Mouse (Mus musculus): ENCODE data around the gene Cyp2d9. TPM values are rescaled to one million over a fixed set of nuclear protein-coding genes. Genes with fewer than 3 reads are reported as not detected.
"Not testable (repeated sequence)": the region's sequence is repeated elsewhere in the genome, so short reads cannot be mapped to it uniquely, and the experiment has no call there.

Cyp2d9 gene
- polyA plus RNA-seq, 1 experiment from 2014 or later = 0.31 TPM

GRCm38 (mm10) chr15:82435606-82436005 lies 2.4 kb downstream of the Cyp2d9 start:
- no peaks in the 10 kb centered on the region for H3K4me1 ChIP-seq (ENCODE audit: control insufficient read depth, insufficient read depth, low read length)
- H3K9me3 ChIP-seq (ENCODE audit: control insufficient read depth, low read length) = peaks cover 6% of the 10 kb centered on the region
- H3K27ac ChIP-seq (ENCODE audit: low read length) = no peak overlapping the region
- H3K4me3 ChIP-seq (ENCODE audit: low read length) = no peak overlapping the region
- no peak for ATAC-seq
- H3K27me3 ChIP-seq (replicated peaks; ENCODE audit: control insufficient read depth, insufficient read depth, low read length) = no peaks in the 10 kb centered on the region
- H3K9ac ChIP-seq (ENCODE audit: low read depth, low read length) = no peak overlapping the region
- H3K36me3 ChIP-seq (ENCODE audit: control insufficient read depth, insufficient read depth, low read length) = no peaks in the 10 kb centered on the region
- WGBS = 88% methylated on average over 2 of the region's 2 CpGs
- no peak overlapping the region for H3K4me2 ChIP-seq (ENCODE audit: low read depth, low read length)

- ATAC-seq = no peak
These were observed 4.9 kb downstream of the Cyp2d9 start for GRCm38 (mm10) chr15:82437975-82438617.

GRCm38 (mm10) chr15:82443658-82444057 lies 10.4 kb downstream of the Cyp2d9 start:
- H3K27ac ChIP-seq (ENCODE audit: low read length) = no peak overlapping the region
- ATAC-seq = no peak
- 87% methylated on average over 3 of the region's 3 CpGs for WGBS

More at GRCm38 (mm10) chr15:82437975-82438617, 4.9 kb downstream of the Cyp2d9 start:
- peaks cover 6% of the 10 kb centered on the region; the same call in 1 of the 2 replicates for H3K9me3 ChIP-seq (ENCODE audit: control insufficient read depth, low read length)
- H3K4me1 ChIP-seq (ENCODE audit: control insufficient read depth, insufficient read depth, low read length) = no peaks in the 10 kb centered on the region
- no peak overlapping the region for H3K27ac ChIP-seq (ENCODE audit: low read length)
- H3K4me2 ChIP-seq (ENCODE audit: low read depth, low read length) = no peak overlapping the region
- WGBS = 57% methylated on average over 5 of the region's 5 CpGs
- H3K4me3 ChIP-seq (ENCODE audit: low read length) = no peak overlapping the region
- no peak overlapping the region for H3K9ac ChIP-seq (ENCODE audit: low read depth, low read length)
- H3K36me3 ChIP-seq (ENCODE audit: control insufficient read depth, insufficient read depth, low read length) = no peaks in the 10 kb centered on the region
- no peaks in the 10 kb centered on the region for H3K27me3 ChIP-seq (replicated peaks; ENCODE audit: control insufficient read depth, insufficient read depth, low read length)

GRCm38 (mm10) chr15:82445196-82445595 lies 12.0 kb downstream of the Cyp2d9 start:
- H3K27ac ChIP-seq (ENCODE audit: low read length) = no peak overlapping the region
- no peaks in the 10 kb centered on the region for H3K9me3 ChIP-seq (ENCODE audit: control insufficient read depth, low read length)
- no peak overlapping the region for H3K4me2 ChIP-seq (ENCODE audit: low read depth, low read length)
- no peaks in the 10 kb centered on the region for H3K4me1 ChIP-seq (ENCODE audit: control insufficient read depth, insufficient read depth, low read length)
- no peak for ATAC-seq
- H3K4me3 ChIP-seq (ENCODE audit: low read length) = no peak overlapping the region
- 89% methylated on average over 8 of the region's 8 CpGs for WGBS
- no peaks in the 10 kb centered on the region for H3K27me3 ChIP-seq (replicated peaks; ENCODE audit: control insufficient read depth, insufficient read depth, low read length)
- H3K36me3 ChIP-seq (ENCODE audit: control insufficient read depth, insufficient read depth, low read length) = no peaks in the 10 kb centered on the region
- no peak overlapping the region for H3K9ac ChIP-seq (ENCODE audit: low read depth, low read length)

More at GRCm38 (mm10) chr15:82443658-82444057, 10.4 kb downstream of the Cyp2d9 start:
- Histone ChIP-seq H3K9ac (ENCODE audit: low read depth, low read length) (no peak overlapping the region), H3K27me3 (replicated peaks; ENCODE audit: control insufficient read depth, insufficient read depth, low read length) (no peaks in the 10 kb centered on the region), H3K4me2 (ENCODE audit: low read depth, low read length) (no peak overlapping the region), H3K4me3 (ENCODE audit: low read length) (no peak overlapping the region), H3K4me1 (ENCODE audit: control insufficient read depth, insufficient read depth, low read length) (no peaks in the 10 kb centered on the region), H3K9me3 (ENCODE audit: control insufficient read depth, low read length) (no peaks in the 10 kb centered on the region), H3K36me3 (ENCODE audit: control insufficient read depth, insufficient read depth, low read length) (no peaks in the 10 kb centered on the region)

- not testable (repeated sequence) for H3K27ac ChIP-seq (ENCODE audit: low read length); H3K9ac ChIP-seq (ENCODE audit: low read depth, low read length); H3K36me3 ChIP-seq (ENCODE audit: control insufficient read depth, insufficient read depth, low read length); H3K4me2 ChIP-seq (ENCODE audit: low read depth, low read length); H3K4me1 ChIP-seq (ENCODE audit: control insufficient read depth, insufficient read depth, low read length); H3K4me3 ChIP-seq (ENCODE audit: low read length); H3K9me3 ChIP-seq (ENCODE audit: control insufficient read depth, low read length); H3K27me3 ChIP-seq (replicated peaks; ENCODE audit: control insufficient read depth, insufficient read depth, low read length)
- peak; percentile 70; the same call in 1 of the 2 replicates for ATAC-seq
- WGBS = 59% methylated on average over 2 of the region's 2 CpGs
These were observed 16.8 kb downstream of the Cyp2d9 start for GRCm38 (mm10) chr15:82450045-82450444.

GRCm38 (mm10) chr15:82452133-82452532 lies 18.9 kb downstream of the Cyp2d9 start:
- not testable (repeated sequence) for H3K36me3 ChIP-seq (ENCODE audit: control insufficient read depth, insufficient read depth, low read length); ATAC-seq; H3K27ac ChIP-seq (ENCODE audit: low read length); H3K9ac ChIP-seq (ENCODE audit: low read depth, low read length); H3K9me3 ChIP-seq (ENCODE audit: control insufficient read depth, low read length); H3K27me3 ChIP-seq (replicated peaks; ENCODE audit: control insufficient read depth, insufficient read depth, low read length); H3K4me3 ChIP-seq (ENCODE audit: low read length); H3K4me1 ChIP-seq (ENCODE audit: control insufficient read depth, insufficient read depth, low read length); H3K4me2 ChIP-seq (ENCODE audit: low read depth, low read length)
- WGBS = 77% methylated on average over 1 of the region's 1 CpGs

- not testable (repeated sequence) for H3K9me3 ChIP-seq (ENCODE audit: control insufficient read depth, low read length); H3K27ac ChIP-seq (ENCODE audit: low read length); ATAC-seq; H3K4me3 ChIP-seq (ENCODE audit: low read length); H3K4me1 ChIP-seq (ENCODE audit: control insufficient read depth, insufficient read depth, low read length); H3K4me2 ChIP-seq (ENCODE audit: low read depth, low read length); H3K27me3 ChIP-seq (replicated peaks; ENCODE audit: control insufficient read depth, insufficient read depth, low read length); H3K9ac ChIP-seq (ENCODE audit: low read depth, low read length); H3K36me3 ChIP-seq (ENCODE audit: control insufficient read depth, insufficient read depth, low read length)
- WGBS = 83% methylated on average over 6 of the region's 6 CpGs
These were observed 20.3 kb downstream of the Cyp2d9 start for GRCm38 (mm10) chr15:82453501-82453900.

GRCm38 (mm10) chr15:82456086-82456790 lies 23.0 kb downstream of the Cyp2d9 start:
- not testable (repeated sequence) for H3K27me3 ChIP-seq (replicated peaks; ENCODE audit: control insufficient read depth, insufficient read depth, low read length); H3K9me3 ChIP-seq (ENCODE audit: control insufficient read depth, low read length); H3K27ac ChIP-seq (ENCODE audit: low read length); ATAC-seq; H3K4me3 ChIP-seq (ENCODE audit: low read length); H3K4me2 ChIP-seq (ENCODE audit: low read depth, low read length); H3K36me3 ChIP-seq (ENCODE audit: control insufficient read depth, insufficient read depth, low read length); H3K4me1 ChIP-seq (ENCODE audit: control insufficient read depth, insufficient read depth, low read length); H3K9ac ChIP-seq (ENCODE audit: low read depth, low read length)
- WGBS = 85% methylated on average over 6 of the region's 6 CpGs

GRCm38 (mm10) chr15:82457064-82458021 lies 24.1 kb downstream of the Cyp2d9 start:
- Histone ChIP-seq H3K4me2 (ENCODE audit: low read depth, low read length) (no peak overlapping the region), H3K27ac (ENCODE audit: low read length) (no peak overlapping the region), H3K4me3 (ENCODE audit: low read length) (no peak overlapping the region), H3K9ac (ENCODE audit: low read depth, low read length) (no peak overlapping the region), H3K9me3 (ENCODE audit: control insufficient read depth, low read length) (no peaks in the 10 kb centered on the region), H3K36me3 (ENCODE audit: control insufficient read depth, insufficient read depth, low read length) (no peaks in the 10 kb centered on the region), H3K27me3 (replicated peaks; ENCODE audit: control insufficient read depth, insufficient read depth, low read length) (no peaks in the 10 kb centered on the region), H3K4me1 (ENCODE audit: control insufficient read depth, insufficient read depth, low read length) (no peaks in the 10 kb centered on the region)
- 77% methylated on average over 5 of the region's 5 CpGs for WGBS
- no peak for ATAC-seq

Measured in intestine, embryonic 16.5 days (tissue).